Mouse (Mus musculus): ENCODE measurements around the gene Olfr1143. TPM values are rescaled to one million over a fixed set of nuclear protein-coding genes. Genes with fewer than 3 reads are reported as not detected.

The Olfr1143 gene
- polyA plus RNA-seq (2017; shearing (Covaris generic)): not detected

GRCm38 (mm10) chr2:87800292-87800691, at the start of gene Olfr1143:
TSS of gene Olfr1143 (plus strand) at chr2:87800592.

GRCm38 (mm10) chr2:87753891-87754290, 46.5 kb upstream of the Olfr1143 start, which contains the start of gene Olfr1141:
TSS of gene Olfr1141 (minus strand) at chr2:87753991.

DNA sequence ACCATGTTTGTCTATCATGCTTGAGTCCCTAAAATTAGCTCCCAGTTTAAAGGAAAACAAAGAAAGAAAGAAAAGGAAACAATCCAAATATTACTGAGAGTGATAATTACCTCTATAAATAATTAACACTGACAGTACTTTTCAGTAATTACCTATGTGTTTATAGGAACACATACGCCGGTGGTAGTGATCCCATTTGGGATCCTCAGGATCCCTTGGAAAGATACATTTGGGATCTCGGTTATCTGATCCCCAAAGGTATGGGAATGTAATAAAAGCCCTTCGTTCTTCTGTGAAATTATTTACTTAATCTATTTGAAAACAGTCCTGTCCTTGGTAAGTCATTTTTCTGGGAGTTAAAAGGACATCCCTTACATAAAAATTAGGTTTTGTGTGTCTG, 21.2 kb upstream of the Olfr1143 start, which contains the start of gene Olfr152:
Gene Olfr152 (plus strand): TSS at position 301 of the 400 bp plus-strand sequence.

DNA sequence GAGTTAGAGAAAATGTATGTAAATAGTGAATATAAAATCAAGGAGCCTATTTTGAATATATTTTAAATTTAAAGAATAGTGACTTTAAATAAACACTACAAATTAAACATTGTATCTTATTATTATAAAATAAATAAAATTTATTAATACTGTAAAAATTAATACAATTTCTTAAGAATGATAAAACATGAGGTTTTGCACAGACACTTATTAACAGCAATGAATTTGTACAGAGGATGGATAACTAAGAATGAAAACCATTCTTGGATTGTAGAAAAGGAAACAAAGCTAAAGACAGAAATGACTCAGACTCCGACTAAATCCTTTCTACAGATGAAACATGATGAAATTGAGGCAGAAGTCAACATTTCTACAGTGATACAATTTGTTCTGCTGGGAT, 9.1 kb downstream of the Olfr1143 start, which contains the start of gene Olfr1145:
Gene Olfr1145 (plus strand): TSS at position 301 of the 400 bp plus-strand sequence.

DNA sequence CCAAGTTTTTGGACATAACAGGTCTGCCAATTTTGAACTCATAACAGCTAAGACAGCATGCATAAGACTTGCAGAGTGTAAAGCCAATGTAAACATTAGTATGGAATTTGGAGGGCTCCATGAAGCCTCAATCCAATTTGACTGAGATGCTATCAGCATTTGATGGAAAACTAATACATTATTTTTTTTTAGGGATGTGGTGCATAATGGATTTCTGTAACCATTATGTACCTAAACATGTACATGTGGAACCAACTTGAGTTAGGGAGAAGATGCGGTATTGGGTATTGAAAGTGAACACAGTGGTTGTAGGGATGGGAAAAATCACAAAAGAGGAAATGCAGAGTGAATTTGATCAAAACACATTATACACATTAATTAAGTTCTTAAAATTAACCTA, 29.8 kb downstream of the Olfr1143 start, which contains the start of gene Olfr1148:
Gene Olfr1148 (plus strand): TSS at position 301 of the 400 bp plus-strand sequence.

DNA sequence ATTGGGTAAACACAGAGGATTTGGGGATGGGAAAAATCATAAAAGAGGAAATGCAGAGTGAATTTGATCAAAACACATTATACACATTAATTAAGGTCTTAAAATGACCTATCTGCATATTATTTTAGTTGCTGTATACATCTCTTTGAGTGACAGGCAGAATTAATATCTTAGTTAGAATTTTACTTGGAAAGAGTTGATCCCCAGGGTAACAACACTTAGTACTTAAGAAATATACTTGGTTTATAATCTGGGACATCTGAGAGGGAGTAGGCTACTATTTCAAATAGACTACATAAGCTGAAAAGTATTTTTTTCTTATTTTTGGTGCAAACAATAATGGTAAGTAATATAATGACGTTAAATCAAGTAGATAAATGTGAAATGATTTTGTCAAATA, 43.3 kb downstream of the Olfr1143 start, which contains the start of gene Olfr1150-ps1:
Gene Olfr1150-ps1 (plus strand): TSS at position 301 of the 400 bp plus-strand sequence.

Other genes with a start within 250 kb of the Olfr1143 start
- gene Olfr1129, start 226.7 kb upstream of the Olfr1143 start, polyA plus RNA-seq (2017; shearing (Covaris generic)): not detected
- not detected for gene Olfr1130, start 194.4 kb upstream of the Olfr1143 start, polyA plus RNA-seq (2017; shearing (Covaris generic))
- gene Olfr1131, start 173.5 kb upstream of the Olfr1143 start, polyA plus RNA-seq (2017; shearing (Covaris generic)): not detected
- not detected for gene Olfr1132, start 163.1 kb upstream of the Olfr1143 start, polyA plus RNA-seq (2017; shearing (Covaris generic))
- gene Olfr1133, start 153.2 kb upstream of the Olfr1143 start, polyA plus RNA-seq (2017; shearing (Covaris generic)): not detected
- gene Olfr1134, start 142.1 kb upstream of the Olfr1143 start, polyA plus RNA-seq (2017; shearing (Covaris generic)): not detected
- gene Olfr1135, start 126.9 kb upstream of the Olfr1143 start, polyA plus RNA-seq (2017; shearing (Covaris generic)): not detected
- gene Olfr1136, start 106.6 kb upstream of the Olfr1143 start, polyA plus RNA-seq (2017; shearing (Covaris generic)): not detected
- not detected for gene Olfr1137, start 87.4 kb upstream of the Olfr1143 start, polyA plus RNA-seq (2017; shearing (Covaris generic))
- gene Olfr1138, start 60.6 kb upstream of the Olfr1143 start, polyA plus RNA-seq (2017; shearing (Covaris generic)): not detected
- not detected for gene Olfr1140, start 56.8 kb upstream of the Olfr1143 start, polyA plus RNA-seq (2017; shearing (Covaris generic))
- not detected for gene Olfr1141, start 46.6 kb upstream of the Olfr1143 start, polyA plus RNA-seq (2017; shearing (Covaris generic))
- not detected for gene Olfr152, start 21.1 kb upstream of the Olfr1143 start, polyA plus RNA-seq (2017; shearing (Covaris generic))
- gene Olfr1145, start 9.2 kb downstream of the Olfr1143 start, polyA plus RNA-seq (2017; shearing (Covaris generic)): not detected
- not detected for gene Olfr1148, start 29.9 kb downstream of the Olfr1143 start, polyA plus RNA-seq (2017; shearing (Covaris generic))
- not detected for gene Olfr1150-ps1, start 43.4 kb downstream of the Olfr1143 start, polyA plus RNA-seq (2017; shearing (Covaris generic))
- 0.39 TPM for gene Olfr1151, start 55.3 kb downstream of the Olfr1143 start, polyA plus RNA-seq (2017; shearing (Covaris generic))
- 0.07 TPM for gene Olfr1152, start 65.9 kb downstream of the Olfr1143 start, polyA plus RNA-seq (2017; shearing (Covaris generic))
- gene Olfr1153, start 94.4 kb downstream of the Olfr1143 start, polyA plus RNA-seq (2017; shearing (Covaris generic)): not detected
- not detected for gene Olfr1154, start 104.6 kb downstream of the Olfr1143 start, polyA plus RNA-seq (2017; shearing (Covaris generic))
- not detected for gene Olfr1155, start 144.5 kb downstream of the Olfr1143 start, polyA plus RNA-seq (2017; shearing (Covaris generic))
- gene Olfr1156, start 152.5 kb downstream of the Olfr1143 start, polyA plus RNA-seq (2017; shearing (Covaris generic)): 0.17 TPM
- not detected for gene Olfr1157, start 167.7 kb downstream of the Olfr1143 start, polyA plus RNA-seq (2017; shearing (Covaris generic))
- not detected for gene Olfr74, start 174.1 kb downstream of the Olfr1143 start, polyA plus RNA-seq (2017; shearing (Covaris generic))
- not detected for gene Olfr1158, start 189.5 kb downstream of the Olfr1143 start, polyA plus RNA-seq (2017; shearing (Covaris generic))
- gene Olfr1160, start 207.7 kb downstream of the Olfr1143 start, polyA plus RNA-seq (2017; shearing (Covaris generic)): 0.05 TPM
- gene Olfr1161, start 222.2 kb downstream of the Olfr1143 start, polyA plus RNA-seq (2017; shearing (Covaris generic)): not detected
- gene Olfr73, start 237.1 kb downstream of the Olfr1143 start, polyA plus RNA-seq (2017; shearing (Covaris generic)): not detected

All from naive thymus-derived CD4-positive, alpha-beta T cell, adult 5 months (primary cell).